Mouse (Mus musculus): ENCODE measurements at regions not wholly inside any gene's neighbourhood (a gene's known extent, or its start where the extent isn't known, plus 50 kb on each side); places are given as distances from the start of the nearest gene placed in this dataset.

DNA sequence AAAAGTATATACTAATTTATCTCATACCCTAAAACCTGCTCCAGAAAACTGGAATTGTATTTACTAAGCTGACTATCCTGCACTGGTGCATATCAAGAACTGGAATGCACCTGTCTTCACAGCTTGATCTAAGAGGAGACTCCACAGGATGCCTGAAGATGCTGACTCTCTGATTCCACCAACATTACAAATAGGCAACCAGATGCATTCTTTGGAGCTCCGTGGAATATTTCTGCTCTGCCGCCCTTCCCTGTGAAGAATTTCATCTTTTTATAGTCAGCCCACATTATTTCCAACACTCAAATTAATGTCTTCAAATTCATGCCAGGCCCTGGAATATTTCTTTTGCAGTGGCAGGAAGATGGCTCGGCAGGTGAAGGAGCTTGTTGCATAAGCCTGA lies 148.7 kb upstream of the Pou3f3 start:
- no peak for TF ChIP-seq CTCF (IDR thresholded peaks at IDR 0.05; ENCODE audit: control insufficient read depth, insufficient read depth, insufficient read length)
- no peak for TF ChIP-seq MYOD1 (IDR thresholded peaks at IDR 0.05; ENCODE audit: control insufficient read depth, insufficient read length, low read depth)
- TF ChIP-seq CEBPB (IDR thresholded peaks at IDR 0.05; ENCODE audit: low read depth): no peak
- no peak for TF ChIP-seq MYOG (IDR thresholded peaks at IDR 0.05; ENCODE audit: control insufficient read depth, extremely low read depth, insufficient read length)
- TF ChIP-seq MAX (IDR thresholded peaks at IDR 0.05): no peak
- no peak for TF ChIP-seq USF1 (IDR thresholded peaks at IDR 0.05; ENCODE audit: low read depth)
- TF ChIP-seq FOSL1 (IDR thresholded peaks at IDR 0.05; ENCODE audit: insufficient read depth, low read length, poor library complexity, severe bottlenecking): no peak

All from C2C12 (cell line).